Mouse (Mus musculus): Measurements from ENCODE around the gene Slc35d3. TPM values are rescaled to one million over a fixed set of nuclear protein-coding genes. Genes with fewer than 3 reads are reported as not detected.

The Slc35d3 gene
- polyA plus RNA-seq, 1 experiment: not detected

DNA sequence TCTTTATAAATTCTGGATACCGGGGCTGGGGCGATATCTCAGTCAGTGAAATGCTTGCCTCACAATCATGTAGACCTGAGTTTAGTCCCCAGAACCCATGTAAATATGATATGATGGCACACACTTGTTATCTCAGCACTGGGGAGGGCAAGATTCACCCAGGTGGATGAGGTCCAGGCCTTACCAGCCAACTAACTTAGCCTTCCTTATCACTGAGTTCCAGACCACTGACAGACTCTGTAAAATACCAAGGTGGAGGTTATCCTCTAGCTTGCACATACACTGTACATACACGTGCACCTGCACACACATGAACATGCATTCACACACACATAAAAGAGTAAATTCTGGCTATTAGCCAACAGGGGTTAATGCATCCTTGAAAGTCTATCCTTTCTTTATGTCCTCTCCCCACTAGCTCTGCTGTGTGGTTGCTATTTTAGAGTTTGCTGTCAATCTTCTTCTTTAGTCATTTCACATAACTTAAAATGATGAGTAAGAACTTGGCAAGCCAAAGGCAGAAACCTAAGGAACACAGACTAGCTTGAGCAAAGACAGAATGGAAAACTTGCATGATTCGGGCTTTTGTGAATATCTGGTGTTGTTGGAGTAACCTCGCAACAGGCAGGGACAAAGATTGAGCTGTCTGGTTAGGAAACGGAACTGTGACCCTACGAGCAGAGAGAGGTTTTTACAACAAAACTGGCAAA is 4.5 kb upstream of the Slc35d3 start:
- H3K36me3 ChIP-seq (ENCODE audit: control insufficient read depth, insufficient read depth, low read length): no peaks in the 10 kb centered on the region
- TF ChIP-seq CTCF (IDR thresholded peaks at IDR 0.05; ENCODE audit: control insufficient read depth, insufficient read depth, insufficient replicate concordance, low read depth, low read length) (no peak), POLR2A (IDR thresholded peaks at IDR 0.05; ENCODE audit: control insufficient read depth, low read depth, low read length) (no peak)
- no peaks in the 10 kb centered on the region for H3K27me3 ChIP-seq (ENCODE audit: control insufficient read depth, insufficient read depth, low read length)
- H3K4me1 ChIP-seq (ENCODE audit: control insufficient read depth, insufficient read depth, low read length): no peaks in the 10 kb centered on the region
- H3K27ac ChIP-seq (ENCODE audit: control insufficient read depth, insufficient read depth, low read depth, low read length): no peak overlapping the region
- H3K4me3 ChIP-seq (ENCODE audit: control insufficient read depth, low read depth, low read length): no peak overlapping the region

- H3K27ac ChIP-seq (ENCODE audit: control insufficient read depth, insufficient read depth, low read depth, low read length): no peak overlapping the region
- H3K36me3 ChIP-seq (ENCODE audit: control insufficient read depth, insufficient read depth, low read length): no peaks in the 10 kb centered on the region
- TF ChIP-seq CTCF (IDR thresholded peaks at IDR 0.05; ENCODE audit: control insufficient read depth, insufficient read depth, insufficient replicate concordance, low read depth, low read length): no peak
- TF ChIP-seq POLR2A (IDR thresholded peaks at IDR 0.05; ENCODE audit: control insufficient read depth, low read depth, low read length): no peak
- H3K4me3 ChIP-seq (ENCODE audit: control insufficient read depth, low read depth, low read length): no peak overlapping the region
- H3K27me3 ChIP-seq (ENCODE audit: control insufficient read depth, insufficient read depth, low read length): no peaks in the 10 kb centered on the region
- H3K4me1 ChIP-seq (ENCODE audit: control insufficient read depth, insufficient read depth, low read length): peaks cover 8% of the 10 kb centered on the region
These were observed 2.4 kb upstream of the Slc35d3 start for GRCm38 (mm10) chr10:19853609-19854008.

DNA sequence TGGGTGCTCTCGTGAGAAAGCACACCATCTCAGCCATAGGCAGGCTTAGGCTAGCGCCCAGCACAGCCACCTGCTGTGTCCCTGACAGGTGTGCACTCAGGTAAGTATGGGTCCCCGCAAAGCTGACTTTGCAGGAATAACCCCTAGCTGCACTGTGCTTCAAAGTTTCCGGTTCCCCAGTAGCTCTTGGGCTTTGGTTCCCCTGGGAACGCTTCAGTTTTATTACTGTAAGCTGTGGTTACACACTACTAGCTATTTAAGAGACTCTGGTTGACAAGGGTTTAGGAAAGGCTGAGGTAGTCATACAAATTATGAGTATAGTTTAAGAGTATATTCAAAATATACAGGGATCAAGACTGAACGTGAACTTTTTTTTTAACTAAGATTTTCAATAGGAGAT is 1.5 kb upstream of the Slc35d3 start:
- Histone ChIP-seq H3K4me1 (ENCODE audit: control insufficient read depth, insufficient read depth, low read length) (peaks cover 8% of the 10 kb centered on the region), H3K36me3 (ENCODE audit: control insufficient read depth, insufficient read depth, low read length) (no peaks in the 10 kb centered on the region), H3K27ac (ENCODE audit: control insufficient read depth, insufficient read depth, low read depth, low read length) (no peak overlapping the region), H3K4me3 (ENCODE audit: control insufficient read depth, low read depth, low read length) (no peak overlapping the region), H3K27me3 (ENCODE audit: control insufficient read depth, insufficient read depth, low read length) (no peaks in the 10 kb centered on the region)
- no peak for TF ChIP-seq POLR2A (IDR thresholded peaks at IDR 0.05; ENCODE audit: control insufficient read depth, low read depth, low read length)

DNA sequence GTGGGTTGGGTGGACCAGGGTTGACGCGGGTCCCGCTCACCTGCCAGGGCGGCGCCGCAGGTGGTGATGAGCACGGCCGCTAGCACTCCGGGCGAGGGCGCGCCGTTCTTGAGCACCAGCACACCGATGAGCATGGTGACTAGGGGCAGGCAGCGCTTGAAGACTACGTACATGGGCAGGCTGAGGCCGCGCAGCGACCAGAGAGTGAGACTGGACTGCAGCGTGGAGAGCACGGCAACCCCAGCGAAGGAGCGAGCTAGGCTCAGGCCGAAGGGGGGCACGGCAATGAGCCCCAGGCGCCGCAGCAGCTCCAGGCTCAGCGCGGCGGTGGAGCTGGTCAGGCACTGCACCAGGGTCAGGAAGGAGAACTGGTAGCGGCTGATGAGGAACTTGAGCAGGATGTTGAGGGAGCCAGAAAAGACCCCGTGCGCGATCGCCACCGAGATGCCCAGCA is 688 bp downstream of the Slc35d3 start:
- Histone ChIP-seq H3K27ac (ENCODE audit: control insufficient read depth, insufficient read depth, low read depth, low read length) (no peak overlapping the region), H3K36me3 (ENCODE audit: control insufficient read depth, insufficient read depth, low read length) (no peaks in the 10 kb centered on the region), H3K4me1 (ENCODE audit: control insufficient read depth, insufficient read depth, low read length) (peaks cover 8% of the 10 kb centered on the region), H3K27me3 (ENCODE audit: control insufficient read depth, insufficient read depth, low read length) (no peaks in the 10 kb centered on the region), H3K4me3 (ENCODE audit: control insufficient read depth, low read depth, low read length) (peak overlapping the region; percentile 47)
- TF ChIP-seq POLR2A (IDR thresholded peaks at IDR 0.05; ENCODE audit: control insufficient read depth, low read depth, low read length): no peak
- TF ChIP-seq CTCF (IDR thresholded peaks at IDR 0.05; ENCODE audit: control insufficient read depth, insufficient read depth, insufficient replicate concordance, low read depth, low read length): no peak

- no peaks in the 10 kb centered on the region for H3K36me3 ChIP-seq (ENCODE audit: control insufficient read depth, insufficient read depth, low read length)
- no peak overlapping the region for H3K27ac ChIP-seq (ENCODE audit: control insufficient read depth, insufficient read depth, low read depth, low read length)
- no peak for TF ChIP-seq CTCF (IDR thresholded peaks at IDR 0.05; ENCODE audit: control insufficient read depth, insufficient read depth, insufficient replicate concordance, low read depth, low read length)
- TF ChIP-seq POLR2A (IDR thresholded peaks at IDR 0.05; ENCODE audit: control insufficient read depth, low read depth, low read length): no peak
These were observed 1.4 kb downstream of the Slc35d3 start for GRCm38 (mm10) chr10:19849771-19850365.

DNA sequence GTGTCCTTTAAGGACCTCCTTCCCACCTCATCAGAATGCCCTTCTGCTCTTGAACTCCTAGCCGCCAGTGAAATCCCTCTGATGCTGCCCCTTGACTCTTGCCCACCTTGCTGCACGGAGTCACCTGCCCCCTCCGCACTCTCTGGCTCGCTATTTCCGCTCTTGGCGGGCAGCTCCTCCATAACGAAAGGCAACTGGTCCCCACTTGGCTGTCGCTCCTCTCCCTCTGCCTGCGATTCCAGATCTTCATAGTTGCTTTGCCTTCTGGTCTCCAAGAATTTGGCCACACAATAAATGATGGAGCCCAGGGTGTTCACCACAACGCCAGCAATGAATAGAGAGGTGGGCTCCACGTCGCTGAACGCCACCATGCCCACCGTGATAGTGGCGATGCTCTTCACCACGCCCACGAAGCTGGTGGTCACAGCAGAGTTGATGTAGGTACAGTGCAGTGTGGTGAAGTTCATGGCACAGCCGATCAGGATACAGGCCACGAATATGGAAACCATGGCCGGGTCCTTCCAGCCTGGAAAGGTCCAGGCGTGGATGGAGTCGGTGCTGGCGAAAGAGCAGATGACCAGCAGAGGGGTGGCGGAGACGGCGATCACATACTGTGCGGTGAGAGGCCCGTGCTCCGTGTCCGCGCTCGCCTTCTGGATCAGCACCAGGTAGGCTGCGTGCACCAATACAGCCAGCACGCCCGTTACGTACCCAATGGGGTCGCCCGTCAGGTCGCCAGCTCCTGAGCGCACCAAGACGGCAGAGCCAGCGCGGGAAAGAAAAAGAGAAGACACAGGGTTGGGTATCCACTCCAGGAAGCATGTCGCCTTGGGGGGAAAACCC is 2.1 kb downstream of the Slc35d3 start:
- Histone ChIP-seq H3K27me3 (ENCODE audit: control insufficient read depth, insufficient read depth, low read length) (no peaks in the 10 kb centered on the region), H3K36me3 (ENCODE audit: control insufficient read depth, insufficient read depth, low read length) (no peaks in the 10 kb centered on the region), H3K4me1 (ENCODE audit: control insufficient read depth, insufficient read depth, low read length) (peaks cover 8% of the 10 kb centered on the region), H3K4me3 (ENCODE audit: control insufficient read depth, low read depth, low read length) (peak overlapping the region; percentile 26; the same call in 1 of the 2 replicates), H3K27ac (ENCODE audit: control insufficient read depth, insufficient read depth, low read depth, low read length) (no peak overlapping the region)
- TF ChIP-seq CTCF (IDR thresholded peaks at IDR 0.05; ENCODE audit: control insufficient read depth, insufficient read depth, insufficient replicate concordance, low read depth, low read length) (no peak), POLR2A (IDR thresholded peaks at IDR 0.05; ENCODE audit: control insufficient read depth, low read depth, low read length) (no peak)

More at GRCm38 (mm10) chr10:19849771-19850365, 1.4 kb downstream of the Slc35d3 start:
- H3K27me3 ChIP-seq (ENCODE audit: control insufficient read depth, insufficient read depth, low read length): no peaks in the 10 kb centered on the region
- H3K4me1 ChIP-seq (ENCODE audit: control insufficient read depth, insufficient read depth, low read length): peaks cover 8% of the 10 kb centered on the region
- peak overlapping the region; percentile 17; the same call in 1 of the 2 replicates for H3K4me3 ChIP-seq (ENCODE audit: control insufficient read depth, low read depth, low read length)

DNA sequence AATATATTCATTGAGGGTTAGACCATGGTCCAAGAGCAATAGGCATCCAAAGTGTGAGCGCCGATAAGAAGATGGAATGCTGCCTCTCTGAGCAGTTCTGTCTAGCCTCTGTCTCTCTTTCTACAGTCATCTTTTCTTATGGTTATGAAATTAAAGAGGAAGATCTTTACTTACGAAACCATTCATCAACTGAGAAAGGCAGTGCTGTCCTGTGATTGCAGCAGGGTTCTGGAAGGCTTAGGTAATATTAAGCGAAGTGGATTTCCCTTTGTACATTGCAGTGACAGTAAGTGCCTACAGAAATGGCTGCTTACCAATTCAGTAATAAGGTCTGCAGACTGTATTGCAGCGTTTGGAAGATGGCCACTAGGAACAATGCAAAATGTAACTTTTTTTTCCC is 11.4 kb downstream of the Slc35d3 start:
- no peaks in the 10 kb centered on the region for H3K36me3 ChIP-seq (ENCODE audit: control insufficient read depth, insufficient read depth, low read length)
- TF ChIP-seq POLR2A (IDR thresholded peaks at IDR 0.05; ENCODE audit: control insufficient read depth, low read depth, low read length): no peak
- no peak for TF ChIP-seq CTCF (IDR thresholded peaks at IDR 0.05; ENCODE audit: control insufficient read depth, insufficient read depth, insufficient replicate concordance, low read depth, low read length)
- no peaks in the 10 kb centered on the region for H3K4me1 ChIP-seq (ENCODE audit: control insufficient read depth, insufficient read depth, low read length)
- H3K27me3 ChIP-seq (ENCODE audit: control insufficient read depth, insufficient read depth, low read length): no peaks in the 10 kb centered on the region
- H3K27ac ChIP-seq (ENCODE audit: control insufficient read depth, insufficient read depth, low read depth, low read length): no peak overlapping the region
- H3K4me3 ChIP-seq (ENCODE audit: control insufficient read depth, low read depth, low read length): no peak overlapping the region

Measured in testis, adult 2 months (tissue).